Mouse (Mus musculus) lung, adult 18-20 months (tissue): Measurements from ENCODE around the gene Sugct.
"Not testable (repeated sequence)": the region's sequence is repeated elsewhere in the genome, so short reads cannot be mapped to it uniquely, and the experiment has no call there.

Experiments used
- DNase-seq, 2 experiments: peaks; one replicate each; pipeline ENCODE4 v3.0.0; 2022; ENCODE audit warnings: mixed read lengths in 2 of 2

Sugct gene

DNA sequence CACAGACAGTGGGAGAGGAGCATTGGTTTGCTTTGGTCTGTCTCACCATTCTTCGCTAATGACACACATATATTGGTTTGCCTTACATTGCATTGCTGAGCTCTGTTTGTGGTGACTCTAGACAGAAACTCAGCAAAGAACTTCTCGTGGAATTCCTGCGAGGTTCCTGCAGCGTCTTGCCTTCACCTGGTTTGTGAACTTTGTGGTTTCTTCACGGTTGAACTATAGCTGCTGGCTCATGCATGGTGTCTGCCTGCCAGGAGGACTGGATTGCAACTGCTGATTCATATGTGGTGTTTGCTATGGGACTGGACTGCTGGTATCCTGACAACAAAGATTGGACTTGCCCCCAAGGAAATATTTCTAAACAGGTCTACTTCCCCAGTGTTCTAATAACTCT lies 91.6 kb downstream of the Sugct start:
- no peak for DNase-seq

DNA sequence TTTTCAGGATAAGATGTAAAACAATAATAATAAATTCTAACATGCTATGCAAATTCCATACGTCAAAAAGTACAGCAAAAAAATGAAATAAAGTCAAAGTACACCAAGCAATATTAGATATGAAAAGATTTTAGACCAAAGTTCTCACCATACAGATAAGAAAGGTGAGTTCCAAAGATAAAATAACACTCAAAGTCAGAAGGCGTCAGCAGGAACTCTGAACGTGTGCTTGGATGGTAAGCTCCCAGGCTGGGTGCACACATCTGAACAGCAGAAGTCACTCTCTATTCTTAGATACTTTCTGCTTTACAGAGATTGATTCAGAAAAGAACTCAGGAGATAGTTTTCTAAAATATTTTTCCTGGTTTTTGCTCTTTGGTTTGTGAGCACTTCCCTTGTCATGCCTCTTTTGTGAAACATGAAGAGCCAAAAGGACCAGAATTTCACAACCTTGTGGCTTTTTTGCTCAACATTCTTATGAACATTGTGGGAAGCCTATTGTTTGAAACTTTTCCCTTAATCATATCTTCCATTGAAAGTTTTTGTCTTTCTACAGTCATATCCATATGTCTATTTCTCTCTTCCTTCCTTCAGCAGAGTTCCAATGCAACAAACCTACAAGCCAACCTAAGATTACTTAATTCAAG lies 110.0 kb downstream of the Sugct start:
- DNase-seq, result no peak

DNA sequence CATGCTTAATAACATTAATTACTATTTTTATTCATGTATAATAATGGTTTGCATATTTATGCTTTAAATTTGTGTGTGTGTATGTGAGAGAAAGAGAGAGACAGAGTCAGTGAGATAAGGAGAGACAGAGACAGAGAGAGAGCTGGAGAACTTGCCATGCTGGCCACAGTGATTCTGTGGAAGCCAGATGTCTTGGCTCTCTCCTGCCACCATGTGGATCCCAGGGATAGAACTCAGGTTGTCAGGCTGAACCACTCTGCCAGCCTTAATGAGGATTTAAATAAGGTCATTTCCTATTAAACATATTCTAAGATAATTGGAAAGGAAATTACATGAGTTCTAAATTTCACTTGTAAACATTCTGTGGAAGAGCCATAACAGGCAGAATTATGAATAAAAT lies 110.5 kb downstream of the Sugct start:
- no peak for DNase-seq

DNA sequence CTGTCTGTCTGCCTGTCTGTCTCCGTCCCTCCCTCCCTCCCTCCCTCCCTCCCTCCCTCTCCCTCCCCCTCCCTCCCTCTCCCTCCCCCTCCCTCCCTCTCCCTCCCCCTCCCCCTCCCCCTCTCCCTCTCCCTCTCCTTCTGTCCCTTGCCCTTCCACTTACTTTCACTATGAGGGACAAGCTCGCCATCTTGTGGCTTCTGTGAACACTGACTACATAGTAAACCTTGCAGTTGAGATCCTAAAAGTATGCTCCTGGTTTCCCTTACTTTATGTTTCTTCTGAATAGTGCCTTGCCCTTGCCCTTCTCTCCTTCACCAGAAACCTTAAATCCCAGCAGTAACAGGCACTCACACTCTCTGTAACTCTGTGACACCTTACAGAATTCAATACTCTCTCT lies 113.7 kb downstream of the Sugct start:
- no peak for DNase-seq

DNA sequence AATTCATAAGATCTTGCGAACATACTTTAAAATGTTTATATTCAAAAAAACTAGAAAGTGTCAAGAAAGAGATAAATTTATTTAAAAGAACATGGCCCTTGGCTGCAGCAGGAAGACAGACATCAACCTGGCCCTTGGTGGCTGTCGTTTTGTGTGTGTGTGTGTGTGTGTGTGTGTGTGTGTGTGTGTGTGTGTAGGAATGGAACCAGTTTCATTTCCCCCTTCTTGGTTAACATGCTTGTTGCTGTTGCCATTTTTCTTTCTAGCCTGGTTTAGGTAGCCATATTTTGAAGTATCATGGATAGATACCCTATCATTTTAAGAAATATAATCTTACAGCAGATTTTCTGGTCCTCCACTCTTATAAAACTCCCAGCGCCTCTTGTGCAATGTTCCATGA lies 136.0 kb downstream of the Sugct start:
- DNase-seq, result no peak

DNA sequence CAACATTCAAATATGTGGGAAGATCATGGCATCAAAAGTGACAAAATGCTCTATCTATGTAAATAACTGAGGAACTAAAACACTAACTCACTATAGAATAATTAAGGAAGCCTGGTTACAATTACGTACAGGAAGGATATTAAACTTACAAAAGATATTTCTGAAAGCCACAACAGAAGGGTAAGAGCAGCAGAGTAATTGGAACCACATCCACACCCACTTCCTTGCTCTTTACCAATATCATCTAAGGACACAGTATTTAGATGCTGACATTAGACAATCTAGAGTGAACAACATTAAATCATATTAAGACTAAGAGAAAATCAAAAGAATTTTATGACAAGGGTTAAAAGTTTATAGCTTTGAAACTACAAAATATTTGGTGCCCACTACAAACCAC lies 159.0 kb downstream of the Sugct start:
- no peak for DNase-seq

DNA sequence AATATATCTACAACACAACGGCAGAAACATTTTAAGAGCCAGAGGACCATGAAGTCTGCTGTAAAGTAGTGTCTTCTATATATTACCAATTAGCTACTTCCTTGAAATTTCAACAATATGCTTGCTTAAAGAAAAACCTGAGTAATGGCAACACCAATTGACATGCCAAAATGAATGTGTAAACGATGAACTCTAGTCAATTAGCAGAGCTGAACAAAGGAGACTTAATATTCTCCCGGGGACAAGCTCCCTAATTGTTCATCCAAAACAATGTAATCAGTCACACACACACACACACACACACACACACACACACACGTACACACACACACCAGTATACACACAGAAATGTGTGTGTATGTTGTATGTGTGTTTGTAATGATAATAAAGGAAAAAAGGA lies 160.5 kb downstream of the Sugct start:
- DNase-seq, result no peak

DNA sequence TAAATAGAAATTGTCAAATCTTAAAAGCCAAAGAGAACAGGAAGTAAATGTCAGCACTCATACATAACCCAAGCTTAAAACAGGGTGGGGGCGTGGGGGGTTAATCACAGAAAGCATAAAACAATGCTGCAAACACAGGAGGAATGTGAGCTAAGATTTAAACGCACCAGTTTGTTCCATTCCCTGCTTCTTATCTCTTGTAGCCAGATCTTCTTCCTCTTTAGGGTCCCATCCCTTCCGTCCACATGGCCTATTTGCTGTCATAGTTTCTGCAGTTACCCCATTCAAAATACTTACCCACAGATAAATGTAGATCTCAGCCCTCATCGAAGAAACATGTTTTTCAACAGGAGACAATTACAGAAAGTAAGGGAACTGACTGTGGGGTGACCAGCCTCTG lies 160.9 kb downstream of the Sugct start:
- no peak for DNase-seq

DNA sequence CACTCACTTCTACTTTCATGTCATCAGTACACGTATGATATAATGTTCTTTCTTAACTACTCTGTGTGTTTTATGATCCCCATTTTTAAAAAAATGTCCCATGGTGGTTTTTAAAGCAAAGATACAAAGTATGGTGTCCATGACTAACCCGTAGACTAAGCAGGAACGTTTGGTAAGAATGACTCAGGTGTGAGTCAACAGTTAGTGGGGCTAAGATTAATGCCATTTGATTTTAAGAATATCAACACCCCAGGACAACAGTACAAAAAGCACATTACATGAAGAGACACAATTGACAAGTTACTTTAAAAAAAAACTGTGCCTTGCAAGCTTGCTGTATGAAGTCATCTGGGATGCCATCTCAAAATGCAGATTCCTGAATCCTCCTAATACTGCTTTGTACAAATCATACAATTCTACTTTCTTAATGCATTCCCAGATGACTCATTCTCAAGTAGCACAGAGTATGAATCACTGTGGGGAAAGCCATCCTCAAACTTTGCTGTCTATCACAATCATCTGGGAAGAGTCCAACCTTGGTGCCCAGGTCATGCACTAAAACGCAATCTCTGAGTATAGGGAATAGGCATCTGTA lies 184.1 kb downstream of the Sugct start:
- no peak for DNase-seq

DNA sequence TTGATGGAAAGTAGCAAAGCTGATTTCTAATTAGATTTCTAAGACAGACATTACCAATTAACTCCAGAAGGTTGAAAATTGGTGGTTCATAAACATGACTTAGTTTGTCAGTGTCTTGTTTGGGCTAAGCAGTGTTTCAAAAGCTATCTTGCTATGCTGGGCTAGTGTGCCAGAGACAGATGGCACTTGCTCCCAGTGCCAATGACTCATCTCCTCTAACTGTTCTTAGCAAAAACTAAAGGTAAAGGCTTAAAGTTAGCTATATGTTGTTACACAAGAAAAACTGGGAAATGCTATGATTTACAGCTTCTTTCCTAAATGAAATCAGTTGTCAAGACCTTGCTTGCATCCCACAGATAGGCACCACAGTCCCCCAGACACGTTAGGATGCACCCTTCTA lies 200.4 kb downstream of the Sugct start:
- no peak for DNase-seq

DNA sequence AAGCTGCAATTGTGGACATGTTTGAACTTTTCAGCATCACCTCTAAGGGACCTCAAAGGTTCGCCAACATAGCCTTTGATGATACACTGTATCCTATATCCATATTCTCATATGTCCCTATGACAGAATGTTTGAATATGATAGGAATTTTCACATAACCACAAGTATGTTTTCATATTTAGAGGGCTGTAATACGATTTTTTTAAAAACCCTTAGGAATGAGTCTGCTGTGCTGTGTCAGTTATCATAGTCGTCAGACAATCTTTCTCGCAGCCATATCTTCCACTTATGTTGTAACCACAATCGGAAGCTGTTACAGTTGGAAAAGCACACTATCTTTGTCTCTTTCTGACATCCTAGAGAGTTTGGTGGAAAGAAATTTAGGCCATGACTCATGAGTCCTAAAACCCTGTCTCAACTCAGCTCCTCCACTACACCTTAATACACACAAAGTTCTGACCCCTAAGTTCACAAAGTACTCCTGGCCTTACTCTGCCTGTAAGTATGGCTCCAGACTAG lies 201.2 kb downstream of the Sugct start:
- DNase-seq, result no peak

DNA sequence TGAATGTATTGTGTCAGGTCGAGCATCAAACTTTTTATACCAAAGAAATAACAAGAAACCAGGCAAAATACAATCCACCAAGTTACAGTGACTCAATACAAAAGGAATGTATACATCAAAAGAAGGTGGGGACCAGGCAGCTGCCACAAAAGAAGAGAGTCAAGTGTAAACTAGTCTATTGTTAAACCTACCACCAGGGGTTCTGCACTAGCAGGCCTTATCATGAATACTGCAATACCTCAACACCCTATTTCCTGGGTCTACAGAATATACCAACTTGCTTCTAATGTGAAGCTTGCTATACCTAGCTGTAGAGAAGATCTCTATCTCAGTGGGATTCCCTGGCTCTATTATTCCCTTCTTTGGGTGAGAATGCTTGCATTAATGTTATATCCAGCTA lies 237.4 kb downstream of the Sugct start:
- DNase-seq, result not testable (repeated sequence)

DNA sequence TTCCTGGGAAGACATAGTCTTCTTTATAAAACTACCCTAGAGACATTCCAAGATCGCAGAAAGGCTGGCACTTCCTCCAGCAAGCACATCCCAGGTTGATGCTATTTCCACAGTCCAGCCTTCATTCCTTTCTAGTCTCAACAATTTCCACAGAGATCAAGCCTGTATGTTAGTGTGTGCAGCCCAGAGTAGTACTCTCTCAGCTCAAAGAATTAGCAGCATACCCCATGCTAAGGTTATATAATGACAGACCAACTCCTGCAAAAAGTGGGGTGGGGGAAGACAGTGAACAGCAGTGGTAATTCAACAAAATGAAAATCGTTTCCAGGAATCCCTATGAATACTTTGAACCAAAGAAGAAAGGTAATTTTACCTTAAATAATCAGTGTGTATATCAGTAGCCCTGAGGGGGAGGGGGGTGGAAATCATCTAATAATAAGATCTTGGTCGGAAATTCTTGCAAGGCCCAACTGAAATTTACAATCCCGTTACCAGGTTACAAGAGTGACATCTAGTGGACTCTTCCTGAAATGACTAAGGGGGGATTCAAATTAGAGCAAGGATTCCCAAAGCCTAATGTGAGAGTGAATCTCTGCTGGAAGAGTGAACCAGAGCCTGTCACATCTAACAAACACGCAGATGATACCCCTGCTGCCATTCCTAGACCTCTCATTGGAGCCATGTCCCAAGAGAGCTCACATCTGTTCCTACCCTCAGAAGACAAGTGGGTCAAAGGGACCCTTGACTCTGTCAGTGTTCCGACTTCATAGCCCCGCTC lies 263.0 kb downstream of the Sugct start:
- DNase-seq, result no peak

DNA sequence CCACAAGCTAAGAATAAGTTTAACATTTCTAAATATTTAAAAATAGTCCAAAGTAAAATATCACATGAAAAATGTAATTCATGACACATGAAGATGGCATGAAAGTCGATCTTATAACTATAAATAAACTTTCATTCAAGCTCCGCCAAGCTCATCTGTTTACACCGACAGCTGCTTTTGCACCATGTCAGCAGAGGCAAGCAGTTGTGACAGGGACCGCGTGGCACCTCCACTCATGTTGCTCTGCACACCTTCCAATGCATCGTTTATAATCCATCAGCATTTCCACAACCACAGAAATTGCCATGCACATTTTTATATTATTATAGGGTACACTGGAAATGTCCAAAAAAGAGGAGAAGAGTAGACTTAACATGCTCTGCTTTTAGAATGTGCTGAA lies 273.5 kb downstream of the Sugct start:
- DNase-seq, result no peak

DNA sequence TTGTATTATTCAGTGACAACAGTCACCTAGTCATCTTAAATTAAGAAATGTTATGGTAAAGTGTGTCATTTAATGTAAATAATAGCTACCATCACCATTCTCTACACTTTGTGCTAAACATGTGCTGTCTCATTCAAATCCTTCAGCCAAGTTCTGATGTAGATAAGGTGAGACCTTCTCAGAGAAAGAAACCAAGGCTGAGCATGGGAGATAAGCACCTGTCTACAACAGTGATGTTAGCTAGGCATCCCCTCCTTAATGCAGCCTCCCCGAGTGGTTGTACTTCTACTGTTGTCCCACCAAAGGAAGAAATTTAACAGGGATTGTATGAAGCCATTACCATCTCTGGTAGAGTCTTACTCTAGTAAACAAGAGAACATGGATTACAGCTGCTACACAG lies 274.8 kb downstream of the Sugct start:
- no peak for DNase-seq

DNA sequence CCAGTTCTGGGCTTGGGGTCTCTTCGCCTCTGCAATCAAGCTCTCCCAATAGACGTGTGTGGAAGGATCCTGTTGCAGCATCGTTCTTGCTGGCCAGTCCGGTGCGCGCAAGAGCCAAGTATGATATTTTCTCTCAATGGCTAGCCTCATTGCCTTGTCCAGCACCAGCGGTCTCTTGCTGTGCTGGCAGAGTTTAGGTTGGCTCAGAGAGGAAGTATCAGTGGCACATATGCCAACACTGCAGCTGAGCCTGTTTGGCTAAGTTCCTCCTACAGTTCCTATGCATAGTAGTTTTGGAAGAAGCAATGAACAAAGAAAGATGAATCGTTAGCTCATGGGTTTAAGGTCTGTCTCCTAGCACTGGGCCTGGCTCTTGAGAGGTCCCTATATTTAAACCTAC lies 352.5 kb downstream of the Sugct start:
- DNase-seq, result no peak

DNA sequence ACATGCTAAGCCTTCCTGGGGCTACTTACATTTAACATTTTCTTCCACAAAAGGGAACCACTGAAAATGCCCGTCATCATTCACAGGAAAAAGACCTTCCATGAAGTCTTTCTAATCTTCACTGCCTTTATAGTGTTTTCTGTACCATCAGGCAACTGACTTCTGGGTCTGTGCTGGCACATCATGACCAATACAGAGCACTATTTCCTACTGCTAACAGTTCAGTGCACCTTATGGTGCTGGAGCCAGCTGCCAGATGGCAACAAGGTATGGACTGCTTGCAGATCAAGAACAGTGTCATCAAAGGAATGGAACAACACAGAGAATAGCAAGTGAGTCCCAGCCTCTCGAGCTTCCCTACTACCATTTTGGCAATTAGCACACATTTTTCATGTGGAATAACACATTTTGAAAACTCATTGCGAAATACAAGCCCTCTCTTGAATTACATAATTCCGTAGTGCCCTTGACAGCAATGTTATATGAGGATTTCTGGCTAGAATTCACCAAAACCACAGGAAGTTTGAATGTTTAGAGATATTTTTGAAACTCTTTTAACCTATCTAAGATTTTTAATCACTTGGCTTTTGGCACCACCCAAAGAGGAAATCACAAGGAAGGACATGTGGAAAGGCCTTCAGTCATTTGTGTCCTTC lies 359.3 kb downstream of the Sugct start:
- DNase-seq, result no peak

DNA sequence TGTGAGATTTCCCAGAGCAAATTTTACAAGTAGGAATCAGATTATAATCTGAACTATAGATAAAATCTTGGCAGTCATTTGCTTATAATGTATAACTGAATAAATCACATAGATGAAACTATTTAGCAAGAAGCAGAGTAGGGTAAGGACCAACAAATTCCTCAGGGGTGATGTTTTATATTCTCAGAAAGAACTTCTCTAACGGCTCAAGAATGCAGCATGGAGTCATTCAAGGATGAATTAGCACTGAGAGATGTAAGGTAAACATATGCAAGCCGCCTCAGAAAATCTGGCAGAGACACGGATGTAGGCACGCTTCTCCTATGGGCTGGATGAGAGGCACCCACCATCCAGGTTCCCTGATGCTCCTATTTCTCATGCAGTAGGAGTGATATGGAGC lies 368.5 kb downstream of the Sugct start:
- no peak for DNase-seq

DNA sequence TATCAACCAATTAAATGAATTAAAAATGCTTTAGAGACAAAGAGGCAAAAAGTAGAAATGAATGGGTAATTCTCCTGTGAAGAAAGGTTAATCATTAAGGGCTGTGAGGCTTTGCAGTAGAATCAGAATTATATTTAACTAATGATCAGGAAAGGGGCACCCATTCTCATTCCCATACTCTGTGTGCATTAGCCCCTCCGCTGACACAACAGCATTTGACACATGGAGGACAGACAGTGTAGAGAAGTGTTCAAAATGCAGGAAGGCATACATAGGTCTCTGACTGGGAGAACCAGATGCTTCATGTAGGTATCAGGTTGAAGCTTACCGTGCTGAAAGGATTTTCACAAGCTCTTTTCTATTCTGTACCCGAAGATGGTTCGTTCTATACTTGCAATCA lies 393.8 kb downstream of the Sugct start:
- no peak for DNase-seq

DNA sequence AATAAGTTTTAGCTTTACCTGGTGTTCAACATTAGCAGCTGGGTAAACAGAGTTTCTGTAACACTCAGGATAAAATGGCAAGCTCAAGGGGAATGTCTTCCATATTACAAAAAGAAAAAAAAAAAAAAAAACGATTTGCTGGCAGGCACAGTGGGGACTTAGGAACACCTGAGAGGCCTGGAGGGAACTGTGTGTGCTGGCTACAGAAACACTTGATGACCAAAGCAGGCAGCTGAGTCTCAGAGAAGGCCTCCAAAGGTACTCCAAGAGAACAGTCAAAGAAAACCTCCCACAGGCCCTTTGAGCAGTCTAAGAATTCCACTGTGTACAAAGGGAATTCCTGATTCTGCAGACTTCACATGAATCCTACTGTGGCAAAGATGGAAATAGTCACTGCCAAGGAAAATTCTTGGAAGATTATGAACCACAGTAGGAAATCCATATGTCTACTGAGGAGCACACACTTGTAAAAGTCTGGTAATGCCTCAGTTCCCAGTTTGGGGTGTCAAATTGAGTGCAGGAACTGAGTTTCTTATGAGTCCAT lies 397.8 kb downstream of the Sugct start:
- DNase-seq, result no peak

DNA sequence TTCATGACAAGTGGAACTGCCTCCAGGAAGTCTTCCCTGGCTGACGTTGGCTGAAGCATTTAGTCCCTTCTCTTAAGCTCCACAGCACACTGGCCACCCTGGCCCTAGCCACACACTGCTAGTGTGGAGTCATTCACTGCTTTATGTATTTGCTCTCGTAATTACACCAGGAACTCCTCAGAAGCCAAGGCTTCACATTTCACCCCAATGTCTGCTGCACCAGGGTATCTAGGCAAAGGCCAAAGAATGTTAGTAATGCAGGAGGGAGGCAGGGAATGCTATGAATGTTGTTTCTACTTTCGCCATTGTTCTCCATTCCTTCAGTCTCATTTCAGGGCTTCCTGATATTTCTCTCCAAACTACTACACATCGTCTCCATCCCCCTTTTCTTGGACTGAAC lies 398.4 kb downstream of the Sugct start:
- DNase-seq, result peak in 1 of 2 experiments; percentile 9

DNA sequence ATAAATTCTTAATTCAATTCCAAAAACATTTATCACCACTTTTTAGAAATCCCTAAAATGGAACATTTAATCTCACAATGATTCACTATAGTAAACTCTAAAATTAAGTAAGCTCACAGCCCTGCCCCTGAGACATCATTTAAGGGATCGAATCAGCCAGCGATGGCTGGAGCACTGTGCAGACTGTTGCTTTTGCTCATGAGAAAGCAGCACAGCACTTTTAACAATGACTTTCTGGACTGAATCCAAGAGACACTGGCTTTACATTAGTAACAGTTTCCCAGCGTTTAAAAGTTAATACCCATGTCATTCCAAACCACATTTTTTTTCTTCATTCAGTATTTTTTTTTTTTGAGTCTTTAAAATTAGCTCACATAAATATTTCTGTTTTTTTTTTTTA lies 398.9 kb downstream of the Sugct start:
- no peak for DNase-seq

DNA sequence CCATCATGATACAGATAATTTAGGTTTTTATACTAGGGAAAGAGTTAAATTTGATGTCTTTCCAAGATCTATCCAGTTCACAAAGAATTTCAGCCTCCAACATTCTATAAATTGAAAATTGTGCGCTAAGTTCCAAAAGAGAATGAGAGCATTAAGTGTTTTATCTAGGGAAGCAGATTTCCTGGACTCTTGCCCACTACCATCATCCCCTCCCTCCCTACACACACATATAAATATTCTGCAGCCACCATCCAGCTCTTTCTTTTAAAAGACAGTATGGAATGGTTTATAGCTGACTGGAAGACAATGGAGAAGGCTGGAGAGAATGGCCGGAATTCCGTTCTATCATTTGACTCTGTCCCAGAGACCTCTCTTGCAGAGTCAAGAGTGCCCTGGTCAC lies 404.3 kb downstream of the Sugct start:
- no peak for DNase-seq
